Mouse (Mus musculus): Measurements from ENCODE around the gene Mlycd. TPM values are rescaled to one million over a fixed set of nuclear protein-coding genes. Genes with fewer than 3 reads are reported as not detected.

Mlycd gene
- polyA plus RNA-seq, 1 experiment from 2014 or later, result 16.7 TPM

GRCm38 (mm10) chr8:119438876-119439275 lies 44.2 kb downstream of the Mlycd start:
- Histone ChIP-seq H3K9me3 (ENCODE audit: control insufficient read depth, low read depth, low read length) (no peaks in the 10 kb centered on the region), H3K4me2 (replicated peaks; ENCODE audit: low read depth, low read length) (no peak overlapping the region), H3K27ac (ENCODE audit: low read length) (no peak overlapping the region)

GRCm38 (mm10) chr8:119439424-119439823 lies 44.7 kb downstream of the Mlycd start:
- H3K4me3 ChIP-seq (ENCODE audit: low read depth, low read length), result no peak overlapping the region
- no peak for ATAC-seq (ENCODE audit: insufficient number of reproducible peaks, insufficient read depth, low FRiP score, low read depth)
- H3K27ac ChIP-seq (ENCODE audit: low read length), result no peak overlapping the region
- no peaks in the 10 kb centered on the region for H3K27me3 ChIP-seq (ENCODE audit: control insufficient read depth, insufficient read depth, low read length)
- H3K9ac ChIP-seq (replicated peaks; ENCODE audit: low read depth, low read length), result no peak overlapping the region
- H3K4me2 ChIP-seq (replicated peaks; ENCODE audit: low read depth, low read length), result no peak overlapping the region
- peaks cover 22% of the 10 kb centered on the region for H3K4me1 ChIP-seq (ENCODE audit: control insufficient read depth, insufficient read depth, low read length)
- no peaks in the 10 kb centered on the region for H3K36me3 ChIP-seq (ENCODE audit: control insufficient read depth, insufficient read depth, low read length)
- WGBS, result 84% methylated on average over 2 of the region's 2 CpGs
- H3K9me3 ChIP-seq (ENCODE audit: control insufficient read depth, low read depth, low read length), result no peaks in the 10 kb centered on the region

More at GRCm38 (mm10) chr8:119438876-119439275, 44.2 kb downstream of the Mlycd start:
- H3K4me1 ChIP-seq (ENCODE audit: control insufficient read depth, insufficient read depth, low read length), result peaks cover 22% of the 10 kb centered on the region
- no peaks in the 10 kb centered on the region for H3K27me3 ChIP-seq (ENCODE audit: control insufficient read depth, insufficient read depth, low read length)
- WGBS, result 75% methylated on average over 6 of the region's 6 CpGs
- no peaks in the 10 kb centered on the region for H3K36me3 ChIP-seq (ENCODE audit: control insufficient read depth, insufficient read depth, low read length)
- no peak overlapping the region for H3K9ac ChIP-seq (replicated peaks; ENCODE audit: low read depth, low read length)
- no peak for ATAC-seq (ENCODE audit: insufficient number of reproducible peaks, insufficient read depth, low FRiP score, low read depth)
- H3K4me3 ChIP-seq (ENCODE audit: low read depth, low read length), result no peak overlapping the region

- no peak overlapping the region; the same call in 1 of the 2 replicates for H3K27ac ChIP-seq (ENCODE audit: low read length)
- peaks cover 22% of the 10 kb centered on the region for H3K4me1 ChIP-seq (ENCODE audit: control insufficient read depth, insufficient read depth, low read length)
- no peaks in the 10 kb centered on the region for H3K36me3 ChIP-seq (ENCODE audit: control insufficient read depth, insufficient read depth, low read length)
- no peak for ATAC-seq (ENCODE audit: insufficient number of reproducible peaks, insufficient read depth, low FRiP score, low read depth)
- H3K4me3 ChIP-seq (ENCODE audit: low read depth, low read length), result no peak overlapping the region
- H3K9me3 ChIP-seq (ENCODE audit: control insufficient read depth, low read depth, low read length), result no peaks in the 10 kb centered on the region
- H3K4me2 ChIP-seq (replicated peaks; ENCODE audit: low read depth, low read length), result peak overlapping the region; percentile 4; the same call in 1 of the 2 replicates
- no peak overlapping the region for H3K9ac ChIP-seq (replicated peaks; ENCODE audit: low read depth, low read length)
- WGBS, result 71% methylated on average over 7 of the region's 7 CpGs
- no peaks in the 10 kb centered on the region for H3K27me3 ChIP-seq (ENCODE audit: control insufficient read depth, insufficient read depth, low read length)
Observed at GRCm38 (mm10) chr8:119439893-119440249, 45.2 kb downstream of the Mlycd start.

GRCm38 (mm10) chr8:119440250-119440951 lies 45.7 kb downstream of the Mlycd start:
- H3K27me3 ChIP-seq (ENCODE audit: control insufficient read depth, insufficient read depth, low read length), result no peaks in the 10 kb centered on the region
- peak; percentile 43 for ATAC-seq (ENCODE audit: insufficient number of reproducible peaks, insufficient read depth, low FRiP score, low read depth)
- H3K27ac ChIP-seq (ENCODE audit: low read length), result peak overlapping the region; percentile 0; the same call in 1 of the 2 replicates
- H3K9ac ChIP-seq (replicated peaks; ENCODE audit: low read depth, low read length), result no peak overlapping the region
- H3K9me3 ChIP-seq (ENCODE audit: control insufficient read depth, low read depth, low read length), result no peaks in the 10 kb centered on the region
- no peak overlapping the region for H3K4me3 ChIP-seq (ENCODE audit: low read depth, low read length)
- H3K36me3 ChIP-seq (ENCODE audit: control insufficient read depth, insufficient read depth, low read length), result no peaks in the 10 kb centered on the region
- WGBS, result 16% methylated on average over 16 of the region's 16 CpGs
- H3K4me1 ChIP-seq (ENCODE audit: control insufficient read depth, insufficient read depth, low read length), result peaks cover 22% of the 10 kb centered on the region
- H3K4me2 ChIP-seq (replicated peaks; ENCODE audit: low read depth, low read length), result peak overlapping the region; percentile 4; the same call in 1 of the 2 replicates

GRCm38 (mm10) chr8:119440952-119441270 lies 46.2 kb downstream of the Mlycd start:
- Histone ChIP-seq H3K9ac (replicated peaks; ENCODE audit: low read depth, low read length) (no peak overlapping the region), H3K4me3 (ENCODE audit: low read depth, low read length) (no peak overlapping the region), H3K27me3 (ENCODE audit: control insufficient read depth, insufficient read depth, low read length) (no peaks in the 10 kb centered on the region), H3K27ac (ENCODE audit: low read length) (no peak overlapping the region), H3K9me3 (ENCODE audit: control insufficient read depth, low read depth, low read length) (no peaks in the 10 kb centered on the region), H3K4me2 (replicated peaks; ENCODE audit: low read depth, low read length) (no peak overlapping the region), H3K4me1 (ENCODE audit: control insufficient read depth, insufficient read depth, low read length) (peaks cover 22% of the 10 kb centered on the region), H3K36me3 (ENCODE audit: control insufficient read depth, insufficient read depth, low read length) (no peaks in the 10 kb centered on the region)
- ATAC-seq (ENCODE audit: insufficient number of reproducible peaks, insufficient read depth, low FRiP score, low read depth), result peak; percentile 37
- 43% methylated on average over 1 of the region's 1 CpGs for WGBS

GRCm38 (mm10) chr8:119442013-119442412 lies 47.3 kb downstream of the Mlycd start:
- 71% methylated on average over 5 of the region's 5 CpGs for WGBS
- no peak overlapping the region for H3K4me3 ChIP-seq (ENCODE audit: low read depth, low read length)
- no peaks in the 10 kb centered on the region for H3K9me3 ChIP-seq (ENCODE audit: control insufficient read depth, low read depth, low read length)
- no peak overlapping the region for H3K27ac ChIP-seq (ENCODE audit: low read length)
- ATAC-seq (ENCODE audit: insufficient number of reproducible peaks, insufficient read depth, low FRiP score, low read depth), result no peak
- no peak overlapping the region for H3K9ac ChIP-seq (replicated peaks; ENCODE audit: low read depth, low read length)
- H3K36me3 ChIP-seq (ENCODE audit: control insufficient read depth, insufficient read depth, low read length), result no peaks in the 10 kb centered on the region
- H3K27me3 ChIP-seq (ENCODE audit: control insufficient read depth, insufficient read depth, low read length), result peaks cover under 1% of the 10 kb centered on the region; the same call in 1 of the 2 replicates
- no peak overlapping the region for H3K4me2 ChIP-seq (replicated peaks; ENCODE audit: low read depth, low read length)
- H3K4me1 ChIP-seq (ENCODE audit: control insufficient read depth, insufficient read depth, low read length), result peaks cover 18% of the 10 kb centered on the region

GRCm38 (mm10) chr8:119442970-119443369 lies 48.3 kb downstream of the Mlycd start:
- Histone ChIP-seq H3K4me3 (ENCODE audit: low read depth, low read length) (no peak overlapping the region), H3K4me1 (ENCODE audit: control insufficient read depth, insufficient read depth, low read length) (peaks cover 14% of the 10 kb centered on the region; the same call in 1 of the 2 replicates), H3K27me3 (ENCODE audit: control insufficient read depth, insufficient read depth, low read length) (peaks cover 7% of the 10 kb centered on the region; the same call in 1 of the 2 replicates), H3K27ac (ENCODE audit: low read length) (no peak overlapping the region), H3K4me2 (replicated peaks; ENCODE audit: low read depth, low read length) (no peak overlapping the region), H3K9ac (replicated peaks; ENCODE audit: low read depth, low read length) (no peak overlapping the region), H3K9me3 (ENCODE audit: control insufficient read depth, low read depth, low read length) (no peaks in the 10 kb centered on the region), H3K36me3 (ENCODE audit: control insufficient read depth, insufficient read depth, low read length) (no peaks in the 10 kb centered on the region)
- no peak for ATAC-seq (ENCODE audit: insufficient number of reproducible peaks, insufficient read depth, low FRiP score, low read depth)
- 93% methylated on average over 8 of the region's 8 CpGs for WGBS

GRCm38 (mm10) chr8:119446211-119446989 lies 51.7 kb downstream of the Mlycd start, which contains the start of gene Necab2:
Gene Necab2 (plus strand): TSS chr8:119446719.
- peak; percentile 47; the same call in 1 of the 2 replicates for ATAC-seq (ENCODE audit: insufficient number of reproducible peaks, insufficient read depth, low FRiP score, low read depth)
- Histone ChIP-seq H3K9ac (replicated peaks; ENCODE audit: low read depth, low read length) (peak within 1 kb of the TSS; percentile 45), H3K4me2 (replicated peaks; ENCODE audit: low read depth, low read length) (peak within 1 kb of the TSS; percentile 99), H3K4me1 (ENCODE audit: control insufficient read depth, insufficient read depth, low read length) (no peaks in the 10 kb centered on the region), H3K4me3 (ENCODE audit: low read depth, low read length) (peak within 1 kb of the TSS; percentile 61), H3K9me3 (ENCODE audit: control insufficient read depth, low read depth, low read length) (no peaks in the 10 kb centered on the region), H3K27ac (ENCODE audit: low read length) (no peak within 1 kb of the TSS), H3K36me3 (ENCODE audit: control insufficient read depth, insufficient read depth, low read length) (no peaks in the 10 kb centered on the region), H3K27me3 (ENCODE audit: control insufficient read depth, insufficient read depth, low read length) (peaks cover 7% of the 10 kb centered on the region; the same call in 1 of the 2 replicates)
- WGBS, result 3% methylated on average over 45 of the region's 52 CpGs
